Mouse (Mus musculus) midbrain, embryonic 11.5 days (tissue): Measurements from ENCODE around the gene Olfr574. TPM values are rescaled to one million over a fixed set of nuclear protein-coding genes. Genes with fewer than 3 reads are reported as not detected.

ENCODE experiments used
- ATAC-seq: fragments of 200-750 bp; cut with Nextera tagmentation; 2 replicates; pipeline ENCODE4 v1.8.0; 2017; ENCODE audit warnings: moderate TSS enrichment, moderate library complexity; ENCODE audit not compliant: low FRiP score
- DNase-seq: peaks from one replicate; pipeline ENCODE4 v3.0.0; 2015; ENCODE audit warnings: low spot score; ENCODE audit errors: missing footprints
- H3K27ac ChIP-seq: fragments of 300-500 bp; sonication (generic); 2 replicates; pipeline ENCODE4 v1.5.1; 2014; ENCODE audit warnings: low read depth, low read length
- H3K27me3 ChIP-seq: fragments of 300-500 bp; sonication (generic); 2 replicates; pipeline ENCODE4 v1.6.1; 2014; ENCODE audit warnings: mild to moderate bottlenecking, low read length, moderate library complexity, mixed read lengths; ENCODE audit not compliant: control insufficient read depth, insufficient read depth
- H3K36me3 ChIP-seq: fragments of 300-500 bp; sonication (generic); 2 replicates; pipeline ENCODE4 v1.6.1; 2014; ENCODE audit warnings: mild to moderate bottlenecking, low read length, moderate library complexity, mixed read lengths; ENCODE audit not compliant: control insufficient read depth, insufficient read depth
- H3K4me1 ChIP-seq: fragments of 300-500 bp; sonication (generic); 2 replicates; pipeline ENCODE4 v1.6.1; 2014; ENCODE audit warnings: low read length; ENCODE audit not compliant: control insufficient read depth, insufficient read depth
- H3K4me2 ChIP-seq: fragments of 300-500 bp; sonication (generic); 2 replicates; pipeline ENCODE4 v1.6.1; 2014; ENCODE audit warnings: mild to moderate bottlenecking, moderate library complexity
- H3K4me3 ChIP-seq: fragments of 300-500 bp; sonication (generic); 2 replicates; pipeline ENCODE4 v1.5.1; 2014; ENCODE audit warnings: low read depth, low read length
- H3K9ac ChIP-seq: fragments of 300-500 bp; sonication (generic); 2 replicates; pipeline ENCODE4 v1.6.1; 2014; ENCODE audit warnings: low read length
- H3K9me3 ChIP-seq: fragments of 300-500 bp; sonication (generic); 2 replicates; pipeline ENCODE4 v1.6.1; 2016; ENCODE audit warnings: low read length; ENCODE audit not compliant: control insufficient read depth
- WGBS: fragments of 180-500 bp; shearing (Covaris S2); extraction: QIAGEN DNeasy Blood & Tissue Kit; methylation state at CpG from one replicate; pipeline ENCODE4 v1.1.7; 2014; 5-methylcytosine and 5-hydroxymethylcytosine counted together
- polyA plus RNA-seq: library from polyadenylated mRNA; unstranded; fragments of >200 nt; fragmentation: Nextera tagmentation; extraction: Ambion mirVana; gene quantifications from 2 replicates; pipeline ENCODE4 v1.2.1, GENCODE M21; 2014

Gene Olfr574
- polyA plus RNA-seq: not detected in 2 replicates

DNA sequence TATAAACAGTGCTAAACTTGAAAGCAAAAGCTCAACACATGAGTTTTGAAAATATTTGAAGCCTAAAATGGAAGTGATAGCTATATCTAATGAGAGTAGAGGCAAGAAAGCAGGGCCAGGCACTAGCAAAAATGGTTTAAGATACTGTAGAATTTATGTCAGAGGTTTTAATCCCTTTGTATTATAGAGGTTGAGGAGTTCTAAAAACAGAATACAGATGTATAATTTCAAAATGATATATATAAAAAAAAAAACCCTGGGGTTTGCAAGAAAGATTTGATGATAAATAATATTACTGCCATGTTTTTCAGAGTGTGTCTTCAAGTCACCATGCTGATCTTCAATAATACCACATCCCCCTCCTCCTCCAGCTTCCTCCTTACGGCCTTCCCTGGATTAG is at the start of gene Olfr574:
TSS of gene Olfr574 (plus strand) at position 301 of the 400 bp plus-strand sequence.
- Histone ChIP-seq H3K4me1 (no peaks in the 10 kb centered on the region), H3K27ac (no peak within 1 kb of the TSS), H3K9me3 (no peaks in the 10 kb centered on the region), H3K9ac (no peak within 1 kb of the TSS), H3K4me2 (no peak within 1 kb of the TSS), H3K4me3 (no peak within 1 kb of the TSS), H3K36me3 (no peaks in the 10 kb centered on the region), H3K27me3 (no peaks in the 10 kb centered on the region)
- ATAC-seq: no peak
- DNase-seq: no peak
- 88% methylated on average over 1 of the region's 1 CpGs for whole genome bisulfite sequencing

- Histone ChIP-seq H3K4me3 (no peak overlapping the region), H3K9me3 (no peaks in the 10 kb centered on the region), H3K4me1 (no peaks in the 10 kb centered on the region), H3K4me2 (no peak overlapping the region), H3K27ac (no peak overlapping the region), H3K27me3 (no peaks in the 10 kb centered on the region), H3K36me3 (no peaks in the 10 kb centered on the region), H3K9ac (no peak overlapping the region)
- WGBS: 63% methylated on average over 1 of the region's 1 CpGs
- no peak for ATAC-seq
- DNase-seq: no peak
Measured at GRCm38 (mm10) chr7:102915261-102915660, 33.0 kb upstream of the Olfr574 start.

DNA sequence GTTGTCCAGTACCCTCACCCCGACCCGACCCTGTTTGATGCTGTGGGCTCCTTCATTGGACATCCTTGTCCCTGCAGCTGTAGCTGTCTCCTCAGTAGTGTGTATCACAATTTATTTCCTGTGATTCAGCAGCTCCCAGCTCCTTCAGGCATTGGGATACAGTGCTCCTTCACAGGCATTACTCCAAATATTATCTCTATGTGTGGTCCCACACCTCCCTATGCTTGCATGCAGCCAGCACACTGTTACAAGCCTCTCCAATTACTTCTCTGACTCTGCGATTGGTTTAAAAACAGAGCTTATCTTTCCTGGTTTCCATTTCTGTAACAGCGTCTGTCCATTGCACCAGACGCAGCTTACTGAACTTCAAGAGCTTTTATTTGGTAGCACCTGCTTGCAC is 31.9 kb upstream of the Olfr574 start:
- Histone ChIP-seq H3K4me2 (no peak overlapping the region), H3K9ac (no peak overlapping the region), H3K9me3 (no peaks in the 10 kb centered on the region), H3K36me3 (no peaks in the 10 kb centered on the region), H3K4me1 (no peaks in the 10 kb centered on the region), H3K27me3 (no peaks in the 10 kb centered on the region), H3K4me3 (no peak overlapping the region), H3K27ac (no peak overlapping the region)
- WGBS: 81% methylated on average over 5 of the region's 5 CpGs
- DNase-seq (no peak), ATAC-seq (no peak)

GRCm38 (mm10) chr7:102917032-102917875 is 31.0 kb upstream of the Olfr574 start, which contains the start of gene Olfr571:
Gene Olfr571, minus strand, starts transcription at chr7:102917536.
- WGBS: 69% methylated on average over 4 of the region's 4 CpGs
- ATAC-seq (peak; percentile 78), DNase-seq (no peak)

GRCm38 (mm10) chr7:102919632-102920031 is 28.6 kb upstream of the Olfr574 start:
- no peak overlapping the region for H3K4me2 ChIP-seq
- no peaks in the 10 kb centered on the region for H3K4me1 ChIP-seq
- no peak overlapping the region for H3K27ac ChIP-seq
- DNase-seq (peak; percentile 93), ATAC-seq (peak; percentile 84)
- 6% methylated on average over 1 of the region's 1 CpGs for WGBS
- no peaks in the 10 kb centered on the region for H3K36me3 ChIP-seq
- H3K27me3 ChIP-seq: no peaks in the 10 kb centered on the region
- no peak overlapping the region for H3K4me3 ChIP-seq
- H3K9me3 ChIP-seq: no peaks in the 10 kb centered on the region
- H3K9ac ChIP-seq: no peak overlapping the region

More at GRCm38 (mm10) chr7:102917032-102917875, 31.0 kb upstream of the Olfr574 start, which contains the start of gene Olfr571:
- Histone ChIP-seq H3K27me3 (no peaks in the 10 kb centered on the region), H3K4me2 (no peak within 1 kb of the TSS), H3K9ac (no peak within 1 kb of the TSS), H3K4me1 (no peaks in the 10 kb centered on the region), H3K4me3 (no peak within 1 kb of the TSS), H3K9me3 (no peaks in the 10 kb centered on the region), H3K27ac (no peak within 1 kb of the TSS), H3K36me3 (no peaks in the 10 kb centered on the region)

- Histone ChIP-seq H3K9me3 (no peaks in the 10 kb centered on the region), H3K27ac (no peak within 1 kb of the TSS), H3K4me3 (no peak within 1 kb of the TSS), H3K9ac (no peak within 1 kb of the TSS), H3K36me3 (no peaks in the 10 kb centered on the region), H3K4me2 (no peak within 1 kb of the TSS), H3K27me3 (no peaks in the 10 kb centered on the region), H3K4me1 (no peaks in the 10 kb centered on the region)
- 79% methylated on average over 1 of the region's 1 CpGs for WGBS
- ATAC-seq (no peak), DNase-seq (no peak)
Measured at GRCm38 (mm10) chr7:102924109-102924508, 24.2 kb upstream of the Olfr574 start, which contains the start of gene Olfr572. Gene Olfr572, plus strand, starts transcription at chr7:102924409.

DNA sequence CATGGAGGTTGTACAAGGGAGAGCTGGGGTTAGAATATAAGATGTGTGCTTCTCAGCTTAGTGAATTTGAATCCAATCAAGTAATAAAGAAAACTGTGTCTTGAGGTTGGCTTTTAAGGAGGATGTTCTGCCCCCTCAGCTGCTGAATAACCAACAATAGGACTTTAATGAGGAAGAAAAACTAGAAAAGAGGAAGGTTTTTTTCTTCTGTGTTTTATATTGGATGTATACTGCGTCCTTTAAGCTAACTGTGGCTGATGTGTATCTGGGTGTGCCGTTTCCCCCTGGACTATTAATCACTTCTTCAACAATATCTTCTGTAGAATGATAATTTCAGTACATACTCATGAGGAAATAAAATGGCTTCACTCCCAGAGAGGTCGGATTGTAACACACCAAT is 21.2 kb upstream of the Olfr574 start:
- Histone ChIP-seq H3K36me3 (no peaks in the 10 kb centered on the region), H3K27ac (no peak overlapping the region), H3K4me2 (no peak overlapping the region), H3K27me3 (no peaks in the 10 kb centered on the region), H3K4me1 (no peaks in the 10 kb centered on the region), H3K9ac (no peak overlapping the region), H3K9me3 (no peaks in the 10 kb centered on the region), H3K4me3 (no peak overlapping the region)
- 76% methylated on average over 3 of the region's 3 CpGs for WGBS
- DNase-seq: no peak
- ATAC-seq: no peak

- DNase-seq: no peak
- Histone ChIP-seq H3K4me1 (no peaks in the 10 kb centered on the region), H3K9me3 (no peaks in the 10 kb centered on the region), H3K9ac (no peak within 1 kb of the TSS), H3K4me3 (no peak within 1 kb of the TSS), H3K4me2 (no peak within 1 kb of the TSS), H3K27me3 (no peaks in the 10 kb centered on the region), H3K27ac (no peak within 1 kb of the TSS), H3K36me3 (no peaks in the 10 kb centered on the region)
- ATAC-seq: no peak
- 93% methylated on average over 2 of the region's 2 CpGs for WGBS
Measured at GRCm38 (mm10) chr7:102942475-102942874, 5.8 kb upstream of the Olfr574 start, which contains the start of gene Olfr573-ps1. Gene Olfr573-ps1, minus strand, starts transcription at chr7:102942575.

DNA sequence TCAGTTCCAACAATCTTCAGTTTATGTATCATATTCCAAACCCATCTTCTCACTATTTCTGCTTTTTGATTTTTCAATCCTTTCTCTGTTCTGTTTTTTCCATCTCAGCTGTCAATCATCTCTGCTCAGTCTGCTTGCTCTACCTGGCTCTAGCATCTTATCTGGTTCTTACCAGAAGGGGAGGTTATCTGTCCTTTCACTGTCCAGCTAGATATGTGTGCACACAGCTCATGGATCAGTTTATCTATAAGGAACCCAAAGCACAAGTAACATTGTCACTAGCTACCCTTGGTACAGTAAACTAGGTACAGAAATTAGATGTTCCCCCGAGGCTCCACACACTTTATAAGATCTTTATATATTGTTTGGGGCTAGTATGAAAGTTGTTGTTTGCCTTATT is 4.8 kb upstream of the Olfr574 start:
- H3K4me1 ChIP-seq: no peaks in the 10 kb centered on the region
- no peaks in the 10 kb centered on the region for H3K9me3 ChIP-seq
- WGBS: 88% methylated on average over 1 of the region's 1 CpGs
- no peaks in the 10 kb centered on the region for H3K36me3 ChIP-seq
- H3K27me3 ChIP-seq: no peaks in the 10 kb centered on the region
- H3K27ac ChIP-seq: no peak overlapping the region
- DNase-seq (no peak), ATAC-seq (no peak)
- no peak overlapping the region for H3K4me2 ChIP-seq
- no peak overlapping the region for H3K9ac ChIP-seq
- no peak overlapping the region for H3K4me3 ChIP-seq
